Comparison of ENCODE assay signal across 28 mouse cellular contexts in the genomic region with DNA sequence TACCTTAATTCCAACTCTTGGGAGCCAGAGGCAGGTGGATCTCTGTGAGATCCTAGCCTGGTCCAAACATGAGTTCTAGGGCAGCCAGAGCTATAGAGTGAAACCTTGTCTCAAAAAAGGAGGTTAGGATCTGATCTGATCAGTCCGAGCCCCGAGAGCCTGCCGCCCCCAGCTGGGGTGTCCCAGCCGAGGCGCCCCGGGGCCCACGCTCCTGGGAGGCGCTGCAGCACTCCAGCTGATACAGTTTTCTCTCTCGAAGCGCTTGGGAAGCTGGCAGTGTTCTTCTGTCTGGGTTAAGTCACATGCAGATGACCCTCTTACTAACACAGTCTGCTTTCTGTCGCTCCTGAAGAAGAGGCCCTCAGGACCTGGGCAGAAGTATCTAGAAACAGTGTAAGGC. TPM values are rescaled to one million over a fixed set of nuclear protein-coding genes. Genes with fewer than 3 reads are reported as not detected.
DNase-seq lines count a peak whose midpoint lies in the region; ATAC-seq and TF ChIP-seq lines count a peak whose summit lies in the region.
"Had no signal": no experiment of that assay in that cellular context is flagged by ENCODE, and none has a peak within 500 bp of the region (broad histone marks: within the 10 kb centered on the region; RNA-seq: fewer than 3 reads in every experiment).

No protein-coding gene starts in this region.

- H3K4me3 ChIP-seq in heart, embryonic 16.5 days (ENCODE audit: low read length), result no peak overlapping the region
- H3K4me3 ChIP-seq in E14TG2a.4 (replicated peaks; ENCODE audit: low read length), result peak overlapping the region; percentile 41; the same call in 1 of the 2 replicates
- no peak overlapping the region for H3K4me3 ChIP-seq in intestine, embryonic 16.5 days (ENCODE audit: low read length)
- H3K4me3 ChIP-seq: embryonic facial prominence, embryonic 10.5 days; embryonic facial prominence, embryonic 13.5 days; erythroblast, embryonic 14.5 days; forebrain, embryonic 12.5 days; forebrain, embryonic 15.5 days; hindbrain, embryonic 10.5 days; hindbrain, embryonic 13.5 days had no signal

- 87% methylated on average over 11 of the region's 11 CpGs for WGBS in heart, embryonic 16.5 days
- 90% methylated on average over 11 of the region's 11 CpGs for WGBS in intestine, embryonic 16.5 days

- H3K27ac ChIP-seq in heart, embryonic 16.5 days (ENCODE audit: low read length), result peak overlapping the region; percentile 26; the same call in 1 of the 2 replicates
- H3K27ac ChIP-seq in intestine, embryonic 16.5 days (ENCODE audit: low read length), result no peak overlapping the region
- H3K27ac ChIP-seq: embryonic facial prominence, embryonic 10.5 days; embryonic facial prominence, embryonic 13.5 days; forebrain, embryonic 12.5 days; forebrain, embryonic 15.5 days; hindbrain, embryonic 10.5 days; hindbrain, embryonic 13.5 days had no signal

- no peaks in the 10 kb centered on the region for H3K27me3 ChIP-seq in heart, embryonic 16.5 days (ENCODE audit: control insufficient read depth, insufficient read depth, low read length)
- no peaks in the 10 kb centered on the region for H3K27me3 ChIP-seq in E14TG2a.4 (ENCODE audit: insufficient read depth, low read length)
- H3K27me3 ChIP-seq in intestine, embryonic 16.5 days (replicated peaks; ENCODE audit: control insufficient read depth, insufficient read depth, low read length), result no peaks in the 10 kb centered on the region
- H3K27me3 ChIP-seq: embryonic facial prominence, embryonic 13.5 days; forebrain, embryonic 12.5 days; forebrain, embryonic 15.5 days; hindbrain, embryonic 13.5 days; Patski had no signal

- no peak for DNase-seq in heart, adult 18-20 months
- DNase-seq in thymus, postnatal 25 days, result peak; percentile 53
- no peak for DNase-seq in cerebellum, adult 9-11 months
- DNase-seq: adrenal gland, postnatal 10 days; adrenal gland, postnatal 36 days; cerebellum, adult 11 months; cerebellum, adult 2 months; cerebellum, postnatal 10 days; cerebellum, postnatal 36 days; embryo, embryonic 11 days; gastrocnemius, postnatal 10 days; gastrocnemius, postnatal 36 days; heart, postnatal 10 days; heart, postnatal 36 days had no signal

- H3K36me3 ChIP-seq in heart, embryonic 16.5 days (ENCODE audit: control insufficient read depth, insufficient read depth), result peaks cover 55% of the 10 kb centered on the region
- peaks cover 71% of the 10 kb centered on the region for H3K36me3 ChIP-seq in E14TG2a.4 (ENCODE audit: insufficient read depth, low read length)
- H3K36me3 ChIP-seq in intestine, embryonic 16.5 days (ENCODE audit: control insufficient read depth, insufficient read depth, low read length), result peaks cover 35% of the 10 kb centered on the region

- ATAC-seq in heart, embryonic 16.5 days (replicated peaks; ENCODE audit: extremely low read depth, insufficient read depth, low FRiP score), result 0 out of 2 replicates have a peak, but pooled peaks have one; percentile 10
- ATAC-seq in intestine, embryonic 16.5 days, result no peak
- ATAC-seq: forebrain, embryonic 15.5 days; hindbrain, embryonic 16.5 days; Patski had no signal

- H3K9me3 ChIP-seq in heart, embryonic 16.5 days (replicated peaks; ENCODE audit: control insufficient read depth, low read length), result no peaks in the 10 kb centered on the region
- no peaks in the 10 kb centered on the region for H3K9me3 ChIP-seq in E14TG2a.4 (ENCODE audit: low read length)
- H3K9me3 ChIP-seq in intestine, embryonic 16.5 days (ENCODE audit: control insufficient read depth, low read length), result no peaks in the 10 kb centered on the region
- H3K9me3 ChIP-seq: embryonic facial prominence, embryonic 10.5 days; embryonic facial prominence, embryonic 13.5 days; forebrain, embryonic 12.5 days; forebrain, embryonic 15.5 days; G1E; hindbrain, embryonic 10.5 days; hindbrain, embryonic 13.5 days had no signal

- H3K4me1 ChIP-seq in heart, embryonic 16.5 days (ENCODE audit: control insufficient read depth, insufficient read depth, low read length), result 0 out of 2 replicates have a peak, but pooled peaks cover 2% of the 10 kb centered on the region
- peaks cover 65% of the 10 kb centered on the region for H3K4me1 ChIP-seq in E14TG2a.4 (replicated peaks; ENCODE audit: low read depth, low read length)
- H3K4me1 ChIP-seq in intestine, embryonic 16.5 days (ENCODE audit: control insufficient read depth, insufficient read depth, low read length), result no peaks in the 10 kb centered on the region
- H3K4me1 ChIP-seq: embryonic facial prominence, embryonic 10.5 days; embryonic facial prominence, embryonic 13.5 days; forebrain, embryonic 12.5 days; forebrain, embryonic 15.5 days; hindbrain, embryonic 10.5 days; hindbrain, embryonic 13.5 days had no signal

- no peak overlapping the region for H3K4me2 ChIP-seq in heart, embryonic 16.5 days (ENCODE audit: low read depth, low read length)
- no peak overlapping the region for H3K4me2 ChIP-seq in intestine, embryonic 16.5 days (ENCODE audit: low read depth, low read length)
- H3K4me2 ChIP-seq: embryonic facial prominence, embryonic 13.5 days; forebrain, embryonic 12.5 days; forebrain, embryonic 15.5 days; heart, embryonic 11.5 days; hindbrain, embryonic 13.5 days had no signal

- no peak for TF ChIP-seq CTCF in E14TG2a.4 (conservative IDR thresholded peaks at IDR 0.05; ENCODE audit: low read length)

- no peak overlapping the region for H3K9ac ChIP-seq in heart, embryonic 16.5 days (ENCODE audit: low read length)
- H3K9ac ChIP-seq in intestine, embryonic 16.5 days (ENCODE audit: low read depth, low read length), result no peak overlapping the region
- H3K9ac ChIP-seq: embryonic facial prominence, embryonic 13.5 days; forebrain, embryonic 12.5 days; forebrain, embryonic 15.5 days; hindbrain, embryonic 13.5 days had no signal

RNA-seq across cellular contexts. Expression of a gene that starts 10.9 kb away (rescaled TPM):
- 24.5 and 32.2 TPM in 2 replicates for polyA plus RNA-seq in heart, embryonic 16.5 days (2015; fragmentation: Nextera tagmentation; extraction: Ambion mirVana)
- 10 to 100 TPM; 14.2 to 19.4 TPM for total RNA-seq in heart, adult 18-20 months (2021)
- 30.8 and 33.7 TPM in 2 replicates for polyA plus RNA-seq in intestine, embryonic 16.5 days (2015; fragmentation: Nextera tagmentation; extraction: Ambion mirVana)

RNA-seq across cellular contexts. Expression of a gene that starts 11.0 kb away (rescaled TPM):
- polyA plus RNA-seq in heart, embryonic 16.5 days (2015; fragmentation: Nextera tagmentation; extraction: Ambion mirVana), result 88.1 and 92.4 TPM in 2 replicates
- under 1 TPM; 0.55 to 0.93 TPM for total RNA-seq in heart, adult 18-20 months (2021)
- 87.4 and 103 TPM in 2 replicates for polyA plus RNA-seq in intestine, embryonic 16.5 days (2015; fragmentation: Nextera tagmentation; extraction: Ambion mirVana)

RNA-seq across cellular contexts. Expression of a gene that starts 12.3 kb away (rescaled TPM):
- 1.0 TPM in 2 replicates for polyA plus RNA-seq in heart, embryonic 16.5 days (2015; fragmentation: Nextera tagmentation; extraction: Ambion mirVana)
- under 1 TPM; 0.27 to 0.28 TPM for total RNA-seq in heart, adult 18-20 months (2021)
- polyA plus RNA-seq in intestine, embryonic 16.5 days (2015; fragmentation: Nextera tagmentation; extraction: Ambion mirVana), result 0.17 and 0.21 TPM in 2 replicates
- polyA plus RNA-seq: erythroblast, embryonic 14.5 days; Patski had no signal

RNA-seq across cellular contexts. Expression of a gene that starts 36.0 kb away (rescaled TPM):
- 13.3 and 15.0 TPM in 2 replicates for polyA plus RNA-seq in heart, embryonic 16.5 days (2015; fragmentation: Nextera tagmentation; extraction: Ambion mirVana)
- 1 to 10 TPM; 5.5 to 5.9 TPM for total RNA-seq in heart, adult 18-20 months (2021)
- polyA plus RNA-seq in intestine, embryonic 16.5 days (2015; fragmentation: Nextera tagmentation; extraction: Ambion mirVana), result 15.0 and 16.6 TPM in 2 replicates

RNA-seq across cellular contexts. Expression of a gene that starts 59.0 kb away (rescaled TPM):
- polyA plus RNA-seq in heart, embryonic 16.5 days (2015; fragmentation: Nextera tagmentation; extraction: Ambion mirVana), result 53.2 and 60.5 TPM in 2 replicates
- 10 to 100 TPM; 30.6 to 32.7 TPM for total RNA-seq in heart, adult 18-20 months (2021)
- 78.1 and 79.4 TPM in 2 replicates for polyA plus RNA-seq in intestine, embryonic 16.5 days (2015; fragmentation: Nextera tagmentation; extraction: Ambion mirVana)
